ENCODE assay signal across 18 mouse cellular contexts in genomic region chr1:93794526-93794925, GRCm38 (mm10).
"Had no signal": no experiment of that assay in that cellular context is flagged by ENCODE, and none has a peak within 500 bp of the region (broad histone marks: within the 10 kb centered on the region; RNA-seq: fewer than 3 reads in every experiment).

No protein-coding gene starts in this region.

- DNase-seq: liver, postnatal 0 days; lung, adult 2 months; lung, postnatal 14 days; lung, postnatal 36 days; right cerebral cortex, postnatal 14 days; thymus, adult 2 months; thymus, postnatal 25 days; thymus, postnatal 4 days had no signal

- H3K4me2 ChIP-seq: lung, embryonic 15.5 days; midbrain, embryonic 11.5 days; midbrain, embryonic 13.5 days; midbrain, embryonic 15.5 days; neural tube, embryonic 12.5 days; stomach, embryonic 15.5 days had no signal

- ATAC-seq: liver, postnatal 0 days; lung, postnatal 0 days; midbrain, embryonic 13.5 days; midbrain, embryonic 15.5 days had no signal

- H3K4me3 ChIP-seq: lung, embryonic 15.5 days; megakaryocyte, embryonic 14.5 days; midbrain, embryonic 13.5 days; midbrain, embryonic 15.5 days; neural tube, embryonic 12.5 days; stomach, embryonic 15.5 days had no signal

- H3K4me1 ChIP-seq: lung, embryonic 15.5 days; neural tube, embryonic 12.5 days; stomach, embryonic 15.5 days had no signal

- H3K27me3 ChIP-seq: lung, embryonic 15.5 days; megakaryocyte, embryonic 14.5 days; midbrain, embryonic 13.5 days; midbrain, embryonic 15.5 days; neural tube, embryonic 12.5 days; stomach, embryonic 15.5 days had no signal

- H3K9me3 ChIP-seq: lung, embryonic 15.5 days; megakaryocyte, embryonic 14.5 days; midbrain, embryonic 13.5 days; midbrain, embryonic 15.5 days; neural tube, embryonic 12.5 days; stomach, embryonic 15.5 days had no signal

- H3K9ac ChIP-seq: liver, postnatal 0 days; lung, embryonic 15.5 days; midbrain, embryonic 13.5 days; midbrain, embryonic 15.5 days; neural tube, embryonic 12.5 days; stomach, embryonic 15.5 days had no signal

- H3K27ac ChIP-seq: lung, embryonic 15.5 days; macrophage; midbrain, embryonic 13.5 days; midbrain, embryonic 15.5 days; neural tube, embryonic 12.5 days; stomach, embryonic 15.5 days; stomach, postnatal 0 days had no signal
